Mouse (Mus musculus) CH12.LX (cell line): ENCODE measurements around the gene Kif18a. TPM values are rescaled to one million over a fixed set of nuclear protein-coding genes. Genes with fewer than 3 reads are reported as not detected.

Experiments used
- DNase-seq: peaks from one replicate; pipeline ENCODE4 v3.0.0-alpha.2; 2013; ENCODE audit errors: extremely low read depth
- H3K27ac ChIP-seq: 2 replicates; pipeline ENCODE4 v1.5.1; 2012; ENCODE audit warnings: low read depth, mild to moderate bottlenecking, control low read depth, moderate library complexity; ENCODE audit not compliant: insufficient read depth
- H3K27me3 ChIP-seq: replicated peaks from 2 replicates; pipeline ENCODE3; 2012; ENCODE audit warnings: inconsistent platforms
- H3K36me3 ChIP-seq, 2 experiments: replicated peaks in 1 of 2; 2 replicates each; pipeline versions ENCODE3 to v1.6.1; 2012; ENCODE audit warnings: inconsistent platforms in 1 of 2, low read length in 1 of 2, mild to moderate bottlenecking in 1 of 2, mixed read lengths in 1 of 2, moderate library complexity in 1 of 2; ENCODE audit not compliant: control insufficient read depth in 1 of 2, insufficient read depth in 1 of 2
- H3K4me1 ChIP-seq, 2 experiments: 2 replicates each; pipeline ENCODE4 v1.6.1; 2012; ENCODE audit warnings: inconsistent platforms in 1 of 2, moderate library complexity in 1 of 2; ENCODE audit not compliant: insufficient read depth in 2 of 2, control insufficient read depth in 1 of 2
- H3K4me2 ChIP-seq: 2 replicates; pipeline ENCODE4 v1.6.1; 2012; ENCODE audit warnings: low read depth, mild to moderate bottlenecking, control low read depth; ENCODE audit not compliant: poor library complexity, insufficient read depth, severe bottlenecking
- H3K4me3 ChIP-seq, 3 experiments: fragments of 150-350 bp in 1 of 3; sonication (generic) in 1 of 3; replicated peaks in 1 of 3; 2 replicates each; pipeline versions ENCODE3 to v1.5.1; 2011 to 2012; ENCODE audit warnings: low read depth in 2 of 3, low read length in 2 of 3, mild to moderate bottlenecking in 2 of 3, moderate library complexity in 2 of 3, control low read depth in 1 of 3, improper control_type of control experiment in 1 of 3, inconsistent platforms in 1 of 3, mixed read lengths in 1 of 3; ENCODE audit not compliant: poor library complexity in 1 of 3
- H3K79me2 ChIP-seq: replicated peaks from 2 replicates; pipeline ENCODE4 v1.6.1; 2012; ENCODE audit warnings: mild to moderate bottlenecking, moderate library complexity; ENCODE audit not compliant: control insufficient read depth, poor library complexity, insufficient read depth, severe bottlenecking; ENCODE audit errors: extremely low read depth
- H3K9ac ChIP-seq: 2 replicates; pipeline ENCODE4 v1.6.1; 2012; ENCODE audit warnings: low read depth, mild to moderate bottlenecking, control low read depth, moderate library complexity; ENCODE audit not compliant: insufficient read depth
- H3K9me3 ChIP-seq: replicated peaks from 2 replicates; pipeline ENCODE3; 2012; ENCODE audit warnings: low read length, inconsistent platforms, mixed read lengths
- EP300 ChIP-seq: IDR thresholded peaks from 2 replicates; pipeline ENCODE4 v1.6.1; 2011; ENCODE audit warnings: low read length, improper control_type of control experiment
- ETS1 ChIP-seq: conservative IDR thresholded peaks from 2 replicates; pipeline ENCODE4 v1.6.1; 2012; ENCODE audit warnings: low read depth, mild to moderate bottlenecking, inconsistent platforms, low read length, improper control_type of control experiment, moderate library complexity
- GABPA ChIP-seq: IDR thresholded peaks from 2 replicates; pipeline ENCODE4 v1.6.1; 2012; ENCODE audit warnings: low read depth, low read length, improper control_type of control experiment, inconsistent platforms; ENCODE audit not compliant: insufficient replicate concordance
- JUN ChIP-seq: IDR thresholded peaks from 2 replicates; pipeline ENCODE4 v1.6.1; 2011; ENCODE audit warnings: low read depth, mild to moderate bottlenecking, low read length, improper control_type of control experiment, moderate library complexity; ENCODE audit not compliant: insufficient read depth
- KAT2A ChIP-seq: IDR thresholded peaks from 2 replicates; pipeline ENCODE4 v1.6.1; 2012; ENCODE audit warnings: low read length, improper control_type of control experiment, inconsistent platforms; ENCODE audit not compliant: insufficient replicate concordance
- MAX ChIP-seq: IDR thresholded peaks from 2 replicates; pipeline ENCODE4 v1.6.1; 2011; ENCODE audit warnings: low read length, improper control_type of control experiment
- MAZ ChIP-seq: IDR thresholded peaks from 2 replicates; pipeline ENCODE4 v1.6.1; 2012; ENCODE audit warnings: low read depth, mild to moderate bottlenecking, inconsistent platforms, low read length, improper control_type of control experiment, moderate library complexity
- NELFE ChIP-seq: IDR thresholded peaks from 2 replicates; pipeline ENCODE4 v1.6.1; 2011; ENCODE audit warnings: low read depth, low read length, improper control_type of control experiment
- POLR2A ChIP-seq: IDR thresholded peaks from 2 replicates; pipeline ENCODE4 v1.6.1; 2011; ENCODE audit warnings: low read depth, mild to moderate bottlenecking, improper control_type of control experiment, low read length
- POLR2AphosphoS2 ChIP-seq: IDR thresholded peaks from 2 replicates; pipeline ENCODE4 v1.6.1; 2011; ENCODE audit warnings: low read depth, low read length, improper control_type of control experiment
- RAD21 ChIP-seq: IDR thresholded peaks from 2 replicates; pipeline ENCODE4 v1.6.1; 2011; ENCODE audit warnings: low read depth, mild to moderate bottlenecking, low read length, improper control_type of control experiment, moderate library complexity
- RCOR1 ChIP-seq: conservative IDR thresholded peaks from 2 replicates; pipeline ENCODE4 v1.6.1; 2012; ENCODE audit warnings: low read depth, mild to moderate bottlenecking, inconsistent platforms, low read length, improper control_type of control experiment
- SMC3 ChIP-seq: IDR thresholded peaks from 2 replicates; pipeline ENCODE4 v1.6.1; 2011; ENCODE audit warnings: low read depth, low read length, improper control_type of control experiment
- TBP ChIP-seq: conservative IDR thresholded peaks from 2 replicates; pipeline ENCODE4 v1.6.1; 2011; ENCODE audit warnings: low read depth, low read length, improper control_type of control experiment
- USF1 ChIP-seq: IDR thresholded peaks from 2 replicates; pipeline ENCODE4 v1.6.1; 2014; ENCODE audit warnings: low read depth, mild to moderate bottlenecking, inconsistent platforms, low read length, improper control_type of control experiment
- ZC3H11A ChIP-seq: IDR thresholded peaks from 2 replicates; pipeline ENCODE4 v1.6.1; 2012; ENCODE audit warnings: low read depth, mild to moderate bottlenecking, inconsistent platforms, low read length, improper control_type of control experiment
- ZMIZ1 ChIP-seq: IDR thresholded peaks from 2 replicates; pipeline ENCODE4 v1.6.1; 2012; ENCODE audit warnings: low read depth, mild to moderate bottlenecking, inconsistent platforms, low read length, improper control_type of control experiment
- ZNF384 ChIP-seq: IDR thresholded peaks from 2 replicates; pipeline ENCODE4 v1.6.1; 2012; ENCODE audit warnings: low read depth, low read length, improper control_type of control experiment, inconsistent platforms
- dilution Hi-C: fragments of 300-500 bp; cut with MboI; formaldehyde crosslinking; loops from 2 replicates; pipeline ENCODE4 v1.14.3; 2020; ENCODE audit warnings: low sequenced_read_pairs; ENCODE audit not compliant: extremely low pct_unique_long_range_greater_than_20kb, extremely low pct_ligation_motif_present
- in situ Hi-C: fragments of 300-500 bp; cut with MboI; formaldehyde crosslinking; loops from 3 replicates; pipeline ENCODE4 v1.14.3; 2019; ENCODE audit warnings: low sequenced_read_pairs, low pct_ligation_motif_present, low pct_unique_long_range_greater_than_20kb, mixed read lengths
- polyA plus RNA-seq: library from polyadenylated mRNA; unstranded; fragments of >175 nt; gene quantifications from 2 replicates; pipeline ENCODE4 v1.2.1, GENCODE M21; 2012; ENCODE audit warnings: low read depth; ENCODE audit not compliant: insufficient read length
- total RNA-seq, 2 experiments: library from RNA; depleted of rRNA; stranded (reverse); fragments of 300-350 nt in 1 of 2; fragments of >200 nt in 1 of 2; gene quantifications; 2 replicates each; pipeline ENCODE4 v1.2.3; 2012 to 2014

The Kif18a gene
- total and polyA plus RNA-seq, 3 experiments, result 18.9 to 48.4 (median 23.4) TPM

GRCm38 (mm10) chr2:109365962-109366361, 85.4 kb downstream of the Kif18a start:
- DNase-seq, result no peak
- Histone ChIP-seq H3K79me2 (no peaks in the 10 kb centered on the region), H3K27ac (no peak overlapping the region), H3K4me1 (no peaks in the 10 kb centered on the region), H3K4me2 (no peak overlapping the region), H3K9me3 (no peaks in the 10 kb centered on the region), H3K9ac (no peak overlapping the region), H3K27me3 (no peaks in the 10 kb centered on the region), H3K4me3 (no peak overlapping the region), H3K36me3 (no peaks in the 10 kb centered on the region)
- peak; percentile 71 for TF ChIP-seq ZNF384
- no peak for TF ChIP-seq POLR2A
- no peak for TF ChIP-seq USF1
- no peak for TF ChIP-seq KAT2A
- dilution Hi-C loops (no loop called here), in situ Hi-C loops (no loop called here)

- dilution Hi-C loops, result no loop called here
- H3K9ac ChIP-seq, result no peak overlapping the region
- TF ChIP-seq MAX, result no peak
- TF ChIP-seq TBP, result no peak
- no peak for TF ChIP-seq MAZ
- TF ChIP-seq JUN, result no peak
- no peak for TF ChIP-seq RAD21
- no peak for TF ChIP-seq ZC3H11A
- no peak for TF ChIP-seq EP300
- no peak for TF ChIP-seq POLR2AphosphoS2
- TF ChIP-seq NELFE, result no peak
- TF ChIP-seq GABPA, result no peak
- TF ChIP-seq RCOR1, result no peak
- no peak for TF ChIP-seq ZMIZ1
- no peak for TF ChIP-seq ETS1
- no peak for TF ChIP-seq POLR2A
- no peak for TF ChIP-seq SMC3
- TF ChIP-seq ZNF384, result no peak
These were observed 94.3 kb downstream of the Kif18a start for GRCm38 (mm10) chr2:109374881-109375280.

More at GRCm38 (mm10) chr2:109374881-109375280, 94.3 kb downstream of the Kif18a start:
- Histone ChIP-seq H3K4me3 (no peak overlapping the region), H3K79me2 (no peaks in the 10 kb centered on the region), H3K4me2 (no peak overlapping the region), H3K27me3 (no peaks in the 10 kb centered on the region), H3K27ac (no peak overlapping the region), H3K9me3 (no peaks in the 10 kb centered on the region), H3K4me1 (peaks cover 3 to 10% of the 10 kb centered on the region in 2 experiments), H3K36me3 (no peaks in the 10 kb centered on the region)
- DNase-seq, result no peak
- in situ Hi-C loops, result no loop called here
